Mouse (Mus musculus): ENCODE data around the gene Fdxacb1.

DNA sequence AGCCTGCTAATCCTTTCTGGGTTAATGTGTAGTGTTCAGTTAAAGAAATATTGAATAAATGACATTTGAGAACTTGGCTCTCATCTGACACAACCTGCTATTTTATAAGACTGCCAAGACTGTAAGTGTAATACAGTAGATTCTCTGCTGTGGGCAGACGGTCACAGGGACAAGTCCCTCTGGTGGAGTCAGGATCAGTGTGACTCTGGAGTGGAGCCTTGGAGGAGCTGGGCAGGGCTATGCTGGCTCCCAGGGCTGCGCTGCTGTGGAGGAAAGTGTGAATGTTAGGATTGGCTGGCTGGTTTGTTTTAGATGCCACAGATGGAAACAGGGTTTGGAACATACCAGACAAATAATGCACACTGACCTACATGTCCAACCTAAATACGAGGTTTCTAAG is 27.2 kb downstream of the Fdxacb1 start:
- TF ChIP-seq POLR2A (IDR thresholded peaks at IDR 0.05; ENCODE audit: borderline replicate concordance, insufficient read depth, low read length), result no peak
- no peak for TF ChIP-seq CTCF (IDR thresholded peaks at IDR 0.05; ENCODE audit: borderline replicate concordance, insufficient read depth, low read depth, low read length)

Measured in cerebellum, adult 2 months (tissue).